Mouse (Mus musculus): ENCODE results near the gene Usmg5. TPM values are rescaled to one million over a fixed set of nuclear protein-coding genes. Genes with fewer than 3 reads are reported as not detected.

Gene Usmg5
- total RNA-seq, 2 experiments from 2014 or later = 713 to 825 TPM

- H3K27ac ChIP-seq = peak within 1 kb of the TSS; percentile 92
- peak within 1 kb of the TSS; percentile 71 for H3K4me3 ChIP-seq
- peak; percentile 23 for TF ChIP-seq CTCF (conservative IDR thresholded peaks at IDR 0.05)
- peak; percentile 78 to 85 for DNase-seq (ENCODE audit: low spot score in 2 of 2)
Measured at GRCm38 (mm10) chr19:47050271-47051032, 40.0 kb downstream of the Usmg5 start, which contains the start of gene Pcgf6. Gene Pcgf6, minus strand, starts transcription at chr19:47050906.

- TF ChIP-seq CTCF (conservative IDR thresholded peaks at IDR 0.05) = no peak
- DNase-seq (ENCODE audit: low spot score in 2 of 2) = no peak
- H3K27ac ChIP-seq = no peak overlapping the region
- H3K4me3 ChIP-seq = peak overlapping the region; percentile 71
Measured at GRCm38 (mm10) chr19:47049840-47050239, 40.6 kb downstream of the Usmg5 start.

- H3K4me3 ChIP-seq = no peak overlapping the region; the same call in 1 of the 2 replicates
- TF ChIP-seq CTCF (conservative IDR thresholded peaks at IDR 0.05) = no peak
- no peak overlapping the region for H3K27ac ChIP-seq
- DNase-seq (ENCODE audit: low spot score in 2 of 2) = no peak
Measured at GRCm38 (mm10) chr19:47049061-47049460, 41.4 kb downstream of the Usmg5 start.

- DNase-seq (ENCODE audit: low spot score in 2 of 2) = no peak
- Histone ChIP-seq H3K4me3 (no peak overlapping the region), H3K27ac (no peak overlapping the region)
- TF ChIP-seq CTCF (conservative IDR thresholded peaks at IDR 0.05) = no peak
Measured at GRCm38 (mm10) chr19:47047236-47047833, 43.1 kb downstream of the Usmg5 start.

GRCm38 (mm10) chr19:47046343-47046742 lies 44.1 kb downstream of the Usmg5 start:
- TF ChIP-seq CTCF (conservative IDR thresholded peaks at IDR 0.05) = peak; percentile 60
- H3K4me3 ChIP-seq = no peak overlapping the region
- H3K27ac ChIP-seq = no peak overlapping the region
- no peak for DNase-seq (ENCODE audit: low spot score in 2 of 2)

GRCm38 (mm10) chr19:47043608-47044007 lies 46.8 kb downstream of the Usmg5 start:
- no peak for DNase-seq (ENCODE audit: low spot score in 2 of 2)
- H3K27ac ChIP-seq = no peak overlapping the region
- H3K4me3 ChIP-seq = no peak overlapping the region
- TF ChIP-seq CTCF (conservative IDR thresholded peaks at IDR 0.05) = peak; percentile 75

- no peak for TF ChIP-seq CTCF (conservative IDR thresholded peaks at IDR 0.05)
- peak; percentile 26 to 44 for DNase-seq (ENCODE audit: low spot score in 2 of 2)
- H3K4me3 ChIP-seq = no peak overlapping the region
Measured at GRCm38 (mm10) chr19:47040720-47041473, 49.5 kb downstream of the Usmg5 start.

GRCm38 (mm10) chr19:47036596-47036995 lies 53.9 kb downstream of the Usmg5 start:
- no peak for DNase-seq (ENCODE audit: low spot score in 2 of 2)
- no peak for TF ChIP-seq CTCF (conservative IDR thresholded peaks at IDR 0.05)
- Histone ChIP-seq H3K4me3 (no peak overlapping the region), H3K27ac (no peak overlapping the region)

More at GRCm38 (mm10) chr19:47040720-47041473, 49.5 kb downstream of the Usmg5 start:
- H3K27ac ChIP-seq = peak overlapping the region; percentile 76

- DNase-seq (ENCODE audit: low spot score in 2 of 2) = no peak
- Histone ChIP-seq H3K27ac (no peak overlapping the region), H3K4me3 (no peak overlapping the region)
- no peak for TF ChIP-seq CTCF (conservative IDR thresholded peaks at IDR 0.05)
Measured at GRCm38 (mm10) chr19:47034916-47035315, 55.5 kb downstream of the Usmg5 start.

Other genes with a start within 250 kb of the Usmg5 start
- gene Ina, start 75.9 kb downstream of the Usmg5 start, total RNA-seq (2021) = 100 to 1,000 TPM; 170 to 180 TPM
- gene Nt5c2, start 75.5 kb downstream of the Usmg5 start, total RNA-seq (2021) = 10 to 100 TPM; 80.9 to 84.4 TPM
- gene Pcgf6, start 39.7 kb downstream of the Usmg5 start, total RNA-seq (2021) = 10 to 100 TPM; 19.3 to 25.5 TPM
- gene Taf5, start 22.9 kb downstream of the Usmg5 start, total RNA-seq (2021) = 1 to 10 TPM; 5.2 to 5.6 TPM
- 10 to 100 TPM; 17.9 to 19.0 TPM for gene Pdcd11, start 121 bp upstream of the Usmg5 start, total RNA-seq (2021)
- 1 to 10 TPM; 4.1 to 5.5 TPM for gene Calhm2, start 47.6 kb upstream of the Usmg5 start, total RNA-seq (2021)
- gene Calhm1, start 53.6 kb upstream of the Usmg5 start, total RNA-seq (2021) = not detected
- gene Calhm3, start 67.1 kb upstream of the Usmg5 start, total RNA-seq (2021) = not detected
- gene Neurl1a, start 88.2 kb upstream of the Usmg5 start, total RNA-seq (2021) = 100 to 1,000 TPM; 180 to 194 TPM

Data from layer of hippocampus, adult 2 months (tissue).